Mouse (Mus musculus): ENCODE results near the gene Agmo. TPM values are rescaled to one million over a fixed set of nuclear protein-coding genes. Genes with fewer than 3 reads are reported as not detected.

The Agmo gene
- total and polyA plus RNA-seq, 3 experiments = 0.08 TPM; not detected in 2

DNA sequence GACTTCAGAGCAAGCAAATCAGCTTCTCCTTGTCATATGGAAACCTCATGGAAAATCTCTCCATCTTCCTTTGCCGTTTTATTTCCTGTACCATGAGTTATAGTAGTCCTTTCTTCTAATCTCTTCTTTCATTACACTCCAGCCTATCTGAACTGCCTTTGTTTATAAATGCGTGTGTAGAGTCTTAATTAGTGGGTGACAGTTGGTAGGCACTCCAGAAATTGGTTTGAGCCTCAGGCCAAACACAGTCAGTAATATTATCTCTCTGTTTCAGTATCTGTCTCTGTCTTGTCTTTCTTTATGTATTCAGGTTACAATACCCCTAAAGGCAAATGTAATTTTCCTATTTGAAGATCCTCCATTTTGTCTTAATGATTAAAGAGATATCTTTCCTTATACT, 208.2 kb downstream of the Agmo start:
- Histone ChIP-seq H3K79me2 (ENCODE audit: control insufficient read depth, insufficient read depth, low read length, poor library complexity) (no peaks in the 10 kb centered on the region), H3K27ac (ENCODE audit: control insufficient read depth, low read depth, low read length) (no peak overlapping the region), H3K4me3 (ENCODE audit: control insufficient read depth in 1 of 2, insufficient read depth in 1 of 2, low read depth in 2 of 2, low read length in 2 of 2) (no peak overlapping the region), H3K9ac (ENCODE audit: control insufficient read depth, low read depth, low read length, poor library complexity, severe bottlenecking) (no peak overlapping the region), H3K36me3 (ENCODE audit: control insufficient read depth in 1 of 2, insufficient read depth in 2 of 2, low read length in 2 of 2) (no peaks in the 10 kb centered on the region), H3K4me1 (ENCODE audit: control insufficient read depth in 1 of 2, insufficient read depth in 2 of 2, low read length in 2 of 2) (no peaks in the 10 kb centered on the region), H3K27me3 (ENCODE audit: control insufficient read depth in 1 of 2, insufficient read depth in 2 of 2, low read length in 2 of 2) (no peaks in the 10 kb centered on the region; a peak in 2 of 4 replicates), H3K9me3 (replicated peaks; ENCODE audit: insufficient read depth, low read length) (no peaks in the 10 kb centered on the region)
- no peak for TF ChIP-seq CHD2 (IDR thresholded peaks at IDR 0.05; ENCODE audit: low read length)
- TF ChIP-seq POLR2AphosphoS2 (IDR thresholded peaks at IDR 0.05; ENCODE audit: low read length) = no peak
- no peak for TF ChIP-seq ZMIZ1 (IDR thresholded peaks at IDR 0.05; ENCODE audit: low read depth, low read length)
- no peak for TF ChIP-seq SIN3A (IDR thresholded peaks at IDR 0.05; ENCODE audit: low read length)
- TF ChIP-seq ZNF384 (IDR thresholded peaks at IDR 0.05; ENCODE audit: low read depth, low read length) = no peak
- TF ChIP-seq NRF1 (IDR thresholded peaks at IDR 0.05; ENCODE audit: insufficient read depth, low read depth, low read length, poor library complexity, severe bottlenecking) = no peak
- TF ChIP-seq TBP (IDR thresholded peaks at IDR 0.05; ENCODE audit: low read depth, low read length) = no peak
- no peak for TF ChIP-seq BHLHE40 (IDR thresholded peaks at IDR 0.05; ENCODE audit: borderline replicate concordance, low read depth, low read length)
- TF ChIP-seq ELF1 (IDR thresholded peaks at IDR 0.05; ENCODE audit: low read depth, low read length) = no peak
- TF ChIP-seq CHD1 (IDR thresholded peaks at IDR 0.05; ENCODE audit: low read depth, low read length) = no peak
- no peak for TF ChIP-seq SMC3 (IDR thresholded peaks at IDR 0.05; ENCODE audit: low read depth, low read length)
- DNase-seq (ENCODE audit: low read depth, low spot score) = no peak

- Histone ChIP-seq H3K9ac (ENCODE audit: control insufficient read depth, low read depth, low read length, poor library complexity, severe bottlenecking) (no peak overlapping the region), H3K9me3 (replicated peaks; ENCODE audit: insufficient read depth, low read length) (no peaks in the 10 kb centered on the region), H3K79me2 (ENCODE audit: control insufficient read depth, insufficient read depth, low read length, poor library complexity) (no peaks in the 10 kb centered on the region), H3K36me3 (ENCODE audit: control insufficient read depth in 1 of 2, insufficient read depth in 2 of 2, low read length in 2 of 2) (no peaks in the 10 kb centered on the region), H3K27me3 (ENCODE audit: control insufficient read depth in 1 of 2, insufficient read depth in 2 of 2, low read length in 2 of 2) (no peaks in the 10 kb centered on the region; a peak in 2 of 4 replicates), H3K4me1 (ENCODE audit: control insufficient read depth in 1 of 2, insufficient read depth in 2 of 2, low read length in 2 of 2) (no peaks in the 10 kb centered on the region), H3K4me3 (ENCODE audit: control insufficient read depth in 1 of 2, insufficient read depth in 1 of 2, low read depth in 2 of 2, low read length in 2 of 2) (no peak overlapping the region), H3K27ac (ENCODE audit: control insufficient read depth, low read depth, low read length) (no peak overlapping the region)
- DNase-seq (ENCODE audit: low read depth, low spot score) = peak; percentile 58
- no peak for TF ChIP-seq CHD1 (IDR thresholded peaks at IDR 0.05; ENCODE audit: low read depth, low read length)
- no peak for TF ChIP-seq GABPA (IDR thresholded peaks at IDR 0.05; ENCODE audit: low read depth, low read length)
- TF ChIP-seq GATA1 (IDR thresholded peaks at IDR 0.05; ENCODE audit: low read depth, low read length) = no peak
- no peak for TF ChIP-seq ZKSCAN1 (IDR thresholded peaks at IDR 0.05; ENCODE audit: low read depth, low read length)
- no peak for TF ChIP-seq TCF12 (IDR thresholded peaks at IDR 0.05; ENCODE audit: low read depth, low read length)
- no peak for TF ChIP-seq USF2 (IDR thresholded peaks at IDR 0.05; ENCODE audit: borderline replicate concordance in 1 of 2, insufficient read depth in 1 of 2, low read depth in 1 of 2, low read length in 2 of 2)
- peak; percentile 86 for TF ChIP-seq SMC3 (IDR thresholded peaks at IDR 0.05; ENCODE audit: low read depth, low read length)
- TF ChIP-seq MXI1 (IDR thresholded peaks at IDR 0.05; ENCODE audit: low read depth, low read length) = no peak
- TF ChIP-seq CTCF (IDR thresholded peaks at IDR 0.05 in 2 of 3, conservative IDR thresholded peaks at IDR 0.05 in 1 of 3; ENCODE audit: control insufficient read depth in 1 of 3, insufficient read depth in 1 of 3, low read depth in 2 of 3, low read length in 3 of 3, poor library complexity in 1 of 3, severe bottlenecking in 1 of 3) = peak; percentile 62 to 77 (median 67)
- no peak for TF ChIP-seq POLR2AphosphoS2 (IDR thresholded peaks at IDR 0.05; ENCODE audit: low read length)
- no peak for TF ChIP-seq JUND (IDR thresholded peaks at IDR 0.05; ENCODE audit: low read depth, low read length)
- no peak for TF ChIP-seq POLR2AphosphoS5 (IDR thresholded peaks at IDR 0.05; ENCODE audit: borderline replicate concordance, low read depth, low read length)
- peak; percentile 75 for TF ChIP-seq RAD21 (IDR thresholded peaks at IDR 0.05; ENCODE audit: low read depth, low read length)
- TF ChIP-seq ZC3H11A (IDR thresholded peaks at IDR 0.05; ENCODE audit: low read depth, low read length) = peak; percentile 47; the same call in 1 of the 2 replicates
- no peak for TF ChIP-seq BHLHE40 (IDR thresholded peaks at IDR 0.05; ENCODE audit: borderline replicate concordance, low read depth, low read length)
- no peak for TF ChIP-seq TBP (IDR thresholded peaks at IDR 0.05; ENCODE audit: low read depth, low read length)
Measured at GRCm38 (mm10) chr12:37450366-37451156, 209.1 kb downstream of the Agmo start.

All from MEL (cell line).